ENCODE assay signal across 32 mouse cellular contexts in the genomic region with DNA sequence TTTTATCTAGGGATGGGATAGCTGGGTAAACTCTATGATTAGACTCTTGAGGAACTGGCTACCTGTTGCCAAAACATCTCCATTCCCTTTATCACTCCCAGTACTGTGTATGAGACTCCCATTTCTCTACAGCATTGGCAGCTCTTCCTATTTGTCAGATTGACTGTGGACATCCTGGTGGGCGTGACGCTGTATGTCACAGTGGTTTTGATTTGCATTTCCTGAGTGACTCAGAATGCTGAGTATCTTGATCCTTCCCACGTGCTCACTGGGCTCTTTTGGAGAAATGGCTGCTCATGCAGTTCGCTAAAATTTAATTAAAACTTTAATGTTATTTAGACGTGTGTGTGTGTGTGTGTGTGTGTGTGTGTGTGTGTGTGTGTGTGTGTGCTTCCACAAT. TPM values are rescaled to one million over a fixed set of nuclear protein-coding genes. Genes with fewer than 3 reads are reported as not detected.
A peak's percentile ranks its signal among the peaks of the same experiment; 100 is the strongest.
DNase-seq lines count a peak whose midpoint lies in the region; ATAC-seq lines count a peak whose summit lies in the region.
"Had no signal": no experiment of that assay in that cellular context is flagged by ENCODE, and none has a peak within 500 bp of the region (broad histone marks: within the 10 kb centered on the region; RNA-seq: fewer than 3 reads in every experiment).

No protein-coding gene starts in this region.

- no peaks in the 10 kb centered on the region for H3K9me3 ChIP-seq in intestine, embryonic 16.5 days (ENCODE audit: control insufficient read depth, low read length)
- H3K9me3 ChIP-seq: forebrain, embryonic 10.5 days; heart, embryonic 12.5 days; kidney, embryonic 15.5 days; liver, embryonic 13.5 days; neural tube, embryonic 12.5 days had no signal

- no peaks in the 10 kb centered on the region for H3K27me3 ChIP-seq in intestine, embryonic 16.5 days (replicated peaks; ENCODE audit: control insufficient read depth, insufficient read depth, low read length)
- H3K27me3 ChIP-seq: heart, embryonic 12.5 days; kidney, embryonic 15.5 days; liver, embryonic 13.5 days; neural tube, embryonic 12.5 days had no signal

- WGBS in intestine, embryonic 16.5 days = 61% methylated on average over 5 of the region's 5 CpGs

- H3K4me2 ChIP-seq in intestine, embryonic 16.5 days (ENCODE audit: low read depth, low read length) = no peak overlapping the region
- H3K4me2 ChIP-seq: heart, embryonic 12.5 days; kidney, embryonic 15.5 days; liver, embryonic 13.5 days; neural tube, embryonic 12.5 days had no signal

- no peak for ATAC-seq in intestine, embryonic 16.5 days
- ATAC-seq: forebrain, embryonic 16.5 days had no signal

- peaks cover 8% of the 10 kb centered on the region for H3K4me1 ChIP-seq in intestine, embryonic 16.5 days (ENCODE audit: control insufficient read depth, insufficient read depth, low read length)
- H3K4me1 ChIP-seq: forebrain, embryonic 10.5 days; liver, embryonic 13.5 days; neural tube, embryonic 12.5 days had no signal

- H3K36me3 ChIP-seq in intestine, embryonic 16.5 days (ENCODE audit: control insufficient read depth, insufficient read depth, low read length) = no peaks in the 10 kb centered on the region
- H3K36me3 ChIP-seq: forebrain, embryonic 10.5 days; heart, embryonic 12.5 days; kidney, embryonic 15.5 days; liver, embryonic 13.5 days; neural tube, embryonic 12.5 days had no signal

- no peak overlapping the region for H3K9ac ChIP-seq in intestine, embryonic 16.5 days (ENCODE audit: low read depth, low read length)
- H3K9ac ChIP-seq: heart, embryonic 12.5 days; kidney, embryonic 15.5 days; liver, embryonic 13.5 days; neural tube, embryonic 12.5 days had no signal

- H3K27ac ChIP-seq in intestine, embryonic 16.5 days (ENCODE audit: low read length) = peak overlapping the region; percentile 51; the same call in 1 of the 2 replicates
- H3K27ac ChIP-seq: forebrain, embryonic 10.5 days; kidney, embryonic 15.5 days; left cerebral cortex, adult 2 months; liver, embryonic 13.5 days; neural tube, embryonic 12.5 days had no signal

- DNase-seq in kidney, postnatal 14 days = peak; percentile 4
- no peak for DNase-seq in kidney, adult 11 months
- DNase-seq in 3T3-L1 (ENCODE audit: low read depth, low spot score) (peak; percentile 69), R1 (ENCODE audit: low read depth, low spot score) (peak; percentile 34)
- no peak for DNase-seq in left cerebral cortex, adult 18-20 months (ENCODE audit: low spot score in 2 of 2)
- no peak for DNase-seq in gastrocnemius, postnatal 4 days (ENCODE audit: low spot score in 2 of 2)
- DNase-seq: adrenal gland, postnatal 14 days; cerebellum, postnatal 10 days; gastrocnemius, postnatal 14 days; heart, adult 18-20 months; heart, postnatal 10 days; liver, embryonic 13.5 days; lung, adult 2 months; lung, postnatal 4 days; midbrain, embryonic 14.5 days; thymus, postnatal 25 days had no signal

- no peak overlapping the region for H3K4me3 ChIP-seq in intestine, embryonic 16.5 days (ENCODE audit: low read length)
- H3K4me3 ChIP-seq: forebrain, embryonic 10.5 days; heart, embryonic 12.5 days; kidney, embryonic 15.5 days; left cerebral cortex, adult 2 months; liver, embryonic 13.5 days; neural tube, embryonic 12.5 days had no signal

RNA-seq across cellular contexts. Expression of gene Ccl20, which starts 4.8 kb away (rescaled TPM):
- 4.0 and 5.1 TPM in 2 replicates for polyA plus RNA-seq in intestine, embryonic 16.5 days (2015; fragmentation: Nextera tagmentation; extraction: Ambion mirVana)
- total RNA-seq in left cerebral cortex, adult 18-20 months (2021) = not detected
- total RNA-seq in gastrocnemius, postnatal 4 days (2021) = not detected
- total RNA-seq: adrenal gland, postnatal 14 days; gastrocnemius, postnatal 14 days; heart, postnatal 10 days; left cerebral cortex, adult 2 months; left cerebral cortex, postnatal 36 days; megakaryocyte-erythroid progenitor cell, adult 5-6 weeks had no signal
- polyA plus RNA-seq: cortical plate, adult 2 months; embryonic facial prominence, embryonic 11.5 days; forebrain, embryonic 10.5 days; forebrain, embryonic 16.5 days; hindbrain, embryonic 11.5 days; midbrain, embryonic 14.5 days; neural tube, embryonic 12.5 days had no signal

RNA-seq across cellular contexts. Expression of gene Daw1, which starts 47.8 kb away (rescaled TPM):
- not detected in 2 replicates for polyA plus RNA-seq in intestine, embryonic 16.5 days (2015; fragmentation: Nextera tagmentation; extraction: Ambion mirVana)
- under 1 TPM; 0.26 to 0.28 TPM for total RNA-seq in left cerebral cortex, adult 18-20 months (2021)
- not detected for total RNA-seq in gastrocnemius, postnatal 4 days (2021)
- total RNA-seq: adrenal gland, postnatal 14 days; gastrocnemius, postnatal 14 days; heart, adult 18-20 months; megakaryocyte-erythroid progenitor cell, adult 5-6 weeks had no signal
- polyA plus RNA-seq: embryonic facial prominence, embryonic 11.5 days; heart, embryonic 12.5 days; liver, embryonic 13.5 days; neural tube, embryonic 12.5 days; stomach, embryonic 14.5 days had no signal

RNA-seq across cellular contexts. Expression of gene Krtap28-13, which starts 51.0 kb away (rescaled TPM):
- polyA plus RNA-seq in intestine, embryonic 16.5 days (2015; fragmentation: Nextera tagmentation; extraction: Ambion mirVana) = not detected in 2 replicates
- total RNA-seq in left cerebral cortex, adult 18-20 months (2021) = not detected
- total RNA-seq in gastrocnemius, postnatal 4 days (2021) = not detected
- total RNA-seq: adrenal gland, postnatal 14 days; gastrocnemius, postnatal 14 days; heart, adult 18-20 months; heart, postnatal 10 days; left cerebral cortex, adult 2 months; left cerebral cortex, postnatal 36 days; megakaryocyte-erythroid progenitor cell, adult 5-6 weeks had no signal
- polyA plus RNA-seq: brain, embryonic 14.5 days; cortical plate, adult 2 months; embryonic facial prominence, embryonic 11.5 days; forebrain, embryonic 10.5 days; forebrain, embryonic 16.5 days; heart, embryonic 12.5 days; hindbrain, embryonic 11.5 days; intestine, embryonic 14.5 days; kidney, embryonic 15.5 days; liver, embryonic 13.5 days; midbrain, embryonic 14.5 days; neural tube, embryonic 12.5 days; stomach, embryonic 14.5 days had no signal

RNA-seq across cellular contexts. Expression of gene A030005K14Rik, which starts 52.5 kb away (rescaled TPM):
- polyA plus RNA-seq in intestine, embryonic 16.5 days (2015; fragmentation: Nextera tagmentation; extraction: Ambion mirVana) = not detected in 2 replicates
- not detected for total RNA-seq in left cerebral cortex, adult 18-20 months (2021)
- total RNA-seq in gastrocnemius, postnatal 4 days (2021) = not detected
- total RNA-seq: adrenal gland, postnatal 14 days; gastrocnemius, postnatal 14 days; heart, adult 18-20 months; heart, postnatal 10 days; left cerebral cortex, adult 2 months; left cerebral cortex, postnatal 36 days; megakaryocyte-erythroid progenitor cell, adult 5-6 weeks had no signal
- polyA plus RNA-seq: brain, embryonic 14.5 days; cortical plate, adult 2 months; embryonic facial prominence, embryonic 11.5 days; forebrain, embryonic 10.5 days; forebrain, embryonic 16.5 days; heart, embryonic 12.5 days; hindbrain, embryonic 11.5 days; intestine, embryonic 14.5 days; kidney, embryonic 15.5 days; limb, embryonic 14.5 days; liver, embryonic 13.5 days; lung, adult 2 months; midbrain, embryonic 14.5 days; neural tube, embryonic 12.5 days; stomach, embryonic 14.5 days had no signal

Comparison
In these comparisons a context has a peak if more than half of its experiments do, and no peak if none do; other contexts are left out.
1. DNase-seq: peak in kidney, postnatal 14 days (single experiment), 3T3-L1 (single experiment) and R1 (single experiment); none in kidney, adult 11 months (single experiment), left cerebral cortex, adult 18-20 months (0 of 2) and gastrocnemius, postnatal 4 days (0 of 2).